Mouse (Mus musculus) monocyte, adult 2 months (primary cell): ENCODE measurements around the gene Gdnf.

ENCODE experiments used
- DNase-seq, 2 experiments: peaks; one replicate each; pipeline ENCODE4 v3.0.0; 2022; ENCODE audit warnings: low spot score in 2 of 2, low read depth in 1 of 2

The Gdnf gene

GRCm38 (mm10) chr15:7858841-7859240, 48.2 kb downstream of the Gdnf start:
- no peak for DNase-seq

GRCm38 (mm10) chr15:7862890-7863289, 52.2 kb downstream of the Gdnf start:
- DNase-seq: no peak

- DNase-seq: no peak
These were observed 52.7 kb downstream of the Gdnf start for GRCm38 (mm10) chr15:7863328-7863727.

GRCm38 (mm10) chr15:7865305-7865704, 54.7 kb downstream of the Gdnf start:
- no peak for DNase-seq

GRCm38 (mm10) chr15:7872473-7872872, 61.8 kb downstream of the Gdnf start:
- DNase-seq: no peak

GRCm38 (mm10) chr15:7875879-7876278, 65.2 kb downstream of the Gdnf start:
- DNase-seq: no peak

- DNase-seq: no peak
These were observed 67.2 kb downstream of the Gdnf start for GRCm38 (mm10) chr15:7877560-7878467.

GRCm38 (mm10) chr15:7878861-7879260, 68.2 kb downstream of the Gdnf start:
- no peak for DNase-seq

GRCm38 (mm10) chr15:7879956-7880355, 69.3 kb downstream of the Gdnf start:
- DNase-seq: no peak

- no peak for DNase-seq
These were observed 73.5 kb downstream of the Gdnf start for GRCm38 (mm10) chr15:7884181-7884580.

GRCm38 (mm10) chr15:7885106-7885505, 74.5 kb downstream of the Gdnf start:
- DNase-seq: no peak

- no peak for DNase-seq
These were observed 75.9 kb downstream of the Gdnf start for GRCm38 (mm10) chr15:7886591-7886990.
